ENCODE assay signal across 23 mouse cellular contexts in genomic region chr3:123754927-123755326, GRCm38 (mm10).
DNase-seq lines count a peak whose midpoint lies in the region; ATAC-seq and TF ChIP-seq lines count a peak whose summit lies in the region.
"Had no signal": no experiment of that assay in that cellular context is flagged by ENCODE, and none has a peak within 500 bp of the region (broad histone marks: within the 10 kb centered on the region; RNA-seq: fewer than 3 reads in every experiment).

No protein-coding gene starts in this region.

- no peaks in the 10 kb centered on the region for H3K36me3 ChIP-seq in forebrain, postnatal 0 days (ENCODE audit: insufficient read depth)
- H3K36me3 ChIP-seq in forebrain, embryonic 12.5 days (replicated peaks) = no peaks in the 10 kb centered on the region
- H3K36me3 ChIP-seq: embryonic facial prominence, embryonic 13.5 days; forebrain, embryonic 10.5 days; hindbrain, embryonic 15.5 days; midbrain, embryonic 10.5 days; neural tube, embryonic 12.5 days had no signal

- intact Hi-C loops in left cerebral cortex, postnatal 4 days (cut with DNase I) = no loop called here

- ATAC-seq in forebrain, postnatal 0 days = peak; percentile 10; the same call in 1 of the 2 replicates
- no peak for ATAC-seq in forebrain, embryonic 12.5 days (ENCODE audit: low FRiP score)
- no peak for ATAC-seq in erythroid progenitor cell, adult 5-6 weeks (replicated peaks; ENCODE audit: low FRiP score, poor library complexity, severe bottlenecking)
- ATAC-seq in monocyte, adult 5-6 weeks (replicated peaks; ENCODE audit: insufficient number of reproducible peaks, low FRiP score, low TSS enrichment, poor library complexity, severe bottlenecking) = no peak
- ATAC-seq: intestine, embryonic 16.5 days had no signal

- no peak overlapping the region for H3K27ac ChIP-seq in forebrain, postnatal 0 days (ENCODE audit: low read depth, low read length)
- H3K27ac ChIP-seq in forebrain, embryonic 12.5 days = no peak overlapping the region
- H3K27ac ChIP-seq: embryonic facial prominence, embryonic 13.5 days; forebrain, embryonic 10.5 days; heart, adult 2 months; hindbrain, embryonic 15.5 days; liver, embryonic 14.5 days; macrophage; midbrain, embryonic 10.5 days; neural tube, embryonic 12.5 days had no signal

- H3K9ac ChIP-seq in forebrain, postnatal 0 days = no peak overlapping the region
- no peak overlapping the region for H3K9ac ChIP-seq in forebrain, embryonic 12.5 days
- H3K9ac ChIP-seq: embryonic facial prominence, embryonic 13.5 days; hindbrain, embryonic 15.5 days; liver, embryonic 14.5 days; neural tube, embryonic 12.5 days had no signal

- WGBS in forebrain, postnatal 0 days = 74% methylated on average over 1 of the region's 1 CpGs
- WGBS in forebrain, embryonic 12.5 days = 100% methylated on average over 1 of the region's 1 CpGs

- no peak for TF ChIP-seq CTCF in forebrain, postnatal 0 days (IDR thresholded peaks at IDR 0.05; ENCODE audit: low read depth)

- no peak for DNase-seq in forebrain, postnatal 0 days
- peak; percentile 31 to 32 for DNase-seq in left cerebral cortex, adult 9 months (ENCODE audit: low spot score in 2 of 2)
- DNase-seq in left cerebral cortex, postnatal 4 days = no peak
- DNase-seq in NIH3T3 (ENCODE audit: low read depth) = peak; percentile 65
- peak; percentile 73 for DNase-seq in telencephalon, adult 2 months (ENCODE audit: low read depth, low spot score)
- DNase-seq: adrenal gland, postnatal 10 days; cerebellum, adult 11 months; cerebellum, postnatal 10 days; gastrocnemius, postnatal 25 days; heart, adult 2 months; heart, postnatal 36 days; kidney, postnatal 36 days had no signal

- H3K4me1 ChIP-seq in forebrain, postnatal 0 days (ENCODE audit: insufficient read depth) = no peaks in the 10 kb centered on the region
- no peaks in the 10 kb centered on the region for H3K4me1 ChIP-seq in forebrain, embryonic 12.5 days
- H3K4me1 ChIP-seq: embryonic facial prominence, embryonic 13.5 days; forebrain, embryonic 10.5 days; hindbrain, embryonic 15.5 days; midbrain, embryonic 10.5 days; neural tube, embryonic 12.5 days had no signal

- no peak overlapping the region for H3K4me2 ChIP-seq in forebrain, postnatal 0 days (ENCODE audit: low read depth)
- no peak overlapping the region for H3K4me2 ChIP-seq in forebrain, embryonic 12.5 days
- H3K4me2 ChIP-seq: embryonic facial prominence, embryonic 13.5 days; hindbrain, embryonic 15.5 days; neural tube, embryonic 12.5 days had no signal

- no peaks in the 10 kb centered on the region for H3K27me3 ChIP-seq in forebrain, postnatal 0 days (ENCODE audit: insufficient read depth, low read length)
- no peaks in the 10 kb centered on the region for H3K27me3 ChIP-seq in forebrain, embryonic 12.5 days
- H3K27me3 ChIP-seq: embryonic facial prominence, embryonic 13.5 days; hindbrain, embryonic 15.5 days; neural tube, embryonic 12.5 days had no signal

- H3K4me3 ChIP-seq in forebrain, postnatal 0 days (ENCODE audit: low read depth, low read length) = no peak overlapping the region
- H3K4me3 ChIP-seq in forebrain, embryonic 12.5 days (replicated peaks) = no peak overlapping the region
- H3K4me3 ChIP-seq: embryonic facial prominence, embryonic 13.5 days; forebrain, embryonic 10.5 days; heart, adult 2 months; hindbrain, embryonic 15.5 days; midbrain, embryonic 10.5 days; neural tube, embryonic 12.5 days had no signal

- no peaks in the 10 kb centered on the region for H3K9me3 ChIP-seq in forebrain, postnatal 0 days (ENCODE audit: low read length)
- H3K9me3 ChIP-seq in forebrain, embryonic 12.5 days = no peaks in the 10 kb centered on the region
- H3K9me3 ChIP-seq: embryonic facial prominence, embryonic 13.5 days; forebrain, embryonic 10.5 days; hindbrain, embryonic 15.5 days; midbrain, embryonic 10.5 days; neural tube, embryonic 12.5 days had no signal

Comparison
In these comparisons a context has a peak if more than half of its experiments do, and no peak if none do; other contexts are left out.
1. DNase-seq: peak in left cerebral cortex, adult 9 months (2 of 2), NIH3T3 (single experiment) and telencephalon, adult 2 months (single experiment); none in forebrain, postnatal 0 days (single experiment) and left cerebral cortex, postnatal 4 days (single experiment).